Mouse (Mus musculus) splenic B cell, adult 2 months (primary cell): ENCODE data around the gene Phldb3.

ENCODE experiments used
- DNase-seq: peaks from one replicate; pipeline ENCODE4 v3.0.0-alpha.2; 2011; ENCODE audit warnings: low read depth, low spot score
- H3K27me3 ChIP-seq: 2 replicates; pipeline ENCODE4 v1.6.1; 2012; ENCODE audit warnings: mild to moderate bottlenecking, low read length, moderate library complexity, mixed read lengths; ENCODE audit not compliant: control insufficient read depth, poor library complexity, insufficient read depth, severe bottlenecking
- H3K36me3 ChIP-seq: 2 replicates; pipeline ENCODE4 v1.6.1; 2012; ENCODE audit warnings: mild to moderate bottlenecking, low read length, moderate library complexity, mixed read lengths; ENCODE audit not compliant: control insufficient read depth, poor library complexity, insufficient read depth, severe bottlenecking

The Phldb3 gene

DNA sequence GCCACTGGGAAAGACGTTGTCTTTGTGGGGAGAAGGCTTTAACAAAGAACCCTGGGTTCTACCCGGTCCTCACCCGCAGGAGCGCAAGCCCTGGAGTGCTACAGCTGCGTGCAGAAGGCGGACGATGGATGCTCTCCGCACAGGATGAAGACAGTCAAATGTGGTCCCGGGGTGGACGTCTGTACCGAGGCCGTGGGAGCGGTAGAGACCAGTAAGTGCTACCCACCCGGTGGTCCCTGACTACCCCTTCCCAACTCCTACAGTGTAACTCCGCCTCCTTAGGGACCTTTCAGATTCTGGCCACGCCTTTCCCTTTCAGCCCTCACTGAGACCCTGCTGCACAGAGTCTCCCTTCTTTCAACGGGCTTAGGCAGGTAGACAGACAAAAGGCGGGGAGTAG, 26.5 kb downstream of the Phldb3 start:
- no peaks in the 10 kb centered on the region for H3K27me3 ChIP-seq

DNA sequence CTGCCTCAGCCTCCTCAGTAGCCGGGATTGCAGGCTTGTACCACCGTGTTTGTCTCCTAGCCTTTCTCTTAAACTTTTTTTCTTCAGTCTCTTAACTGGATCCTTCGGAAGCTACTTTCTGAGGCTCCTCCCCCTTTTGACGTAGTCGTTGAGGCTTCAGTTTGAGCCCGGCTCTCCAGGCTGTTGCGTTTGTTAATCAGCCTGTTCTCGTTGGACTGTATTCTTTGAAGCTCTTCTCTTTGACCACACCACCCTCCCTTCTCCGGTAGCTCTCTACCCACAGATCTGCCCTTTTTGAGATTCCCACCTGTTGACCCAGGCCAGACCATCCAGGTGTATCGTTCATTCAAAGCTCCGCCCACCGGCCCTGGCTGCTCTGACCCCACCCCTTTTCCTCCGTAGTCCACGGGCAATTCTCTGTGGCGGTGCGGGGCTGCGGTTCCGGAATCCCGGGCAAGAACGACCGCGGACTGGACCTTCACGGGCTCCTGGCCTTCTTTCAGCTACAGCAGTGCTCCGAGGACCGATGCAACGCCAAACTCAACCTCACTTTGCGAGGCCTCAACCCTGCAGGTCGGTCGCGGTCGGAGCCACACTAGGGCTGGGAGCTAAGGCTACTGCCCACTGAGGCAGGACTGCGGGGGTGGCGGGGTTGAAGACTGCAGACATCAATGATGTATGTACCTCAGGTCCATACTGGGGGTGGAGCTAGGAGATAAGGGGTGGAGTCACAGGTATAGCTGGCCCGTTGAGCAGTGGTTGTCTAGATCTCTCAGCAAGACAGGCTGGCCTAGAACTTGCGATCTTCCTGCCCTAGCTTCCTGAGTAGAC, 27.7 kb downstream of the Phldb3 start:
- Histone ChIP-seq H3K36me3 (no peaks in the 10 kb centered on the region), H3K27me3 (no peaks in the 10 kb centered on the region)
- peak; percentile 68 for DNase-seq

More for the DNA sequence above, 26.5 kb downstream of the Phldb3 start:
- no peaks in the 10 kb centered on the region for H3K36me3 ChIP-seq
- DNase-seq: no peak

DNA sequence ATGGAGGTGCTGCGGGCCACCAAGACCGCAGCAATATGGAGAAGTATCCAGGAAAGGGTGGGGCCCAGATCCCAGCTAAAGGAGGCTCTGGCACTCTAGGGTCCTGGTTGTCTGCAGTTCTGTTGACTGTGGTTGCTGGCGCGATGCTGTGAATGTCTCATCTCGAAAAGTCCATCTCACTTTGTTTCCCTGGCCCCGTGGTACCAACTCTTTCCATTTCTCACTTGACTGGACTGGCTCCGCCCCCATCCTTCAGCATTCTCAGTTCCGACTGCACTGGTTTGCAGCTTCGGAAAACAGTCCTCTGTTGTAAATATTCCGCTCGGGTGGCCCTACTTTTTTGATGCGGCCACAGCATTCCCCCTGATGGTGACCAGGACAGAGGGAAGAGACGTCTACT, 29.9 kb downstream of the Phldb3 start:
- H3K27me3 ChIP-seq: no peaks in the 10 kb centered on the region
- DNase-seq: no peak
- H3K36me3 ChIP-seq: no peaks in the 10 kb centered on the region

DNA sequence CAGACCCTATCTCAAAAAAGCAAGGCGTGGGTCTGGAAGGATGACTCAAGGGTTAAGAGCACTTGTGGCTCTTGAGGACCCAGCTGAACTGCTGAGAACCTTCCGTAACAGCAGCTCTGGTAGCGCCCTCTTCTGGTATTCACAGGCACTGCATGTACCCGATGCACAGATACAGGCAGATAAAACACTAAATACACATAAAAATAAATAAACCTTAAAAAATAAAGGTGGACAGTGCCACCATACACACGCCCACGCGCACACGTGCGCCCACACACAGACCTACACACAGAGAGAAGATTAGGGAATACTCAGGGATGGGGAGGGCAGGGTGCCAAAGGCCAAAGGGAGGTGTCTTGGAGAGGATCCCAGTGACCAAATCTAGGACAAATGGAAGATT, 31.9 kb downstream of the Phldb3 start:
- DNase-seq: peak; percentile 87
- H3K36me3 ChIP-seq: no peaks in the 10 kb centered on the region

DNA sequence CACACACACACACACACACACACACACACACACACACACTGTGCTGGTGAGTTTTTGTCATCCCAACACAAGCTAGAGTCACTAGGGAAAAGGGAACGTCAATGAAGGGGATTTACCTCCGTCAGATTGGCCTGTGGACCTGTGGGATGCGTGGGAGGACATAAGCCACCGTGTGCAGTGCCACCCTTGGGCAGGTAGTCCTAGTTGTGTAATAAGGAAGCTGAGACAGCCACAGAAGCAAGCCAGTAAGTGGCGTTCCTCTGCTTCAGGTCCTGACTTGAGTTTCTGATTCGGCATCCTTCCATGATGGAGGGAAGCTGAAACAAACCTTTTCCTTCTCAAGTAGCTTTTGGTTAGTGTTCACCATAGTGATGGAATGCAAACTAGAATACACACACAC, 33.9 kb downstream of the Phldb3 start:
- no peaks in the 10 kb centered on the region for H3K36me3 ChIP-seq
- no peaks in the 10 kb centered on the region for H3K27me3 ChIP-seq
- DNase-seq: no peak

More for the DNA sequence above, 31.9 kb downstream of the Phldb3 start:
- no peaks in the 10 kb centered on the region for H3K27me3 ChIP-seq

DNA sequence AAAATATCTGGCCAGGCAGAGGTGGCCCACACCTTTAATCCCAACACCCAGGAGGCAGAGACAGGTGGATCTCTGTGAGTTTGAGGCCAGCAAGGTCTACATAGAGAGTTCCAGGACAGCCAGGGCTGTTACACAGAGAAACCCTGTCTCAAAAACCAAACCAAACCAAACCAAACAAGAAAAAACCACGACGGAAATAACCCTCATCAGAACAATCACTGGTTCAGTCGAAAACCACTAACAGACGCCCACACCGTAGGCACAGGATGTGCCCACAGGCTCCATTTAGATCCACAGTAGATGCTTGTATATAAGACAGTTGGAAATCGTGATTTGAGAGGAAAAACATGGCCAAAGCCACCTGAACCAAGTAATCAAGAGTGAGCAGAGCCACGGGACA, 34.4 kb downstream of the Phldb3 start:
- DNase-seq: peak; percentile 36
- H3K36me3 ChIP-seq: no peaks in the 10 kb centered on the region
- H3K27me3 ChIP-seq: no peaks in the 10 kb centered on the region

DNA sequence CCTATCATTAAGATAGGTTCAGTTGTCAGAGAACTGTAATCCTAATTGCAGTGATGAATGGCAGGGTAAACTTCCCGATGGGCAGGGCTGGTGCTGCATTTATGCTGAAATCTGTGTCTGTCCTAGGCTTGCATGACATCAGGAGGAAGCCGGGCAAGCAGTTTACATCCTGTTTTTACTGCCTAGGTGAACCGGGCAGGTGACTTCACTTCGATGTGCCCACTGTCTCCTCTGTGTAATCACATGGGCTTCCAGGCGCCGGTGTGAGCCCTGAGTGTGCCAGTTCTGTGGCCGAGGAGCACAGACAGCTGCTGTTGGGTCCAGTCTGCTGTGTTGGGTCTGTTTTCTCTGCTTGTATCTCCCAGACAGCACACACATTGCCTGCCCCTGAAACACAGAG, 35.9 kb downstream of the Phldb3 start:
- peak; percentile 52 for DNase-seq
- H3K27me3 ChIP-seq: no peaks in the 10 kb centered on the region
- H3K36me3 ChIP-seq: no peaks in the 10 kb centered on the region

DNA sequence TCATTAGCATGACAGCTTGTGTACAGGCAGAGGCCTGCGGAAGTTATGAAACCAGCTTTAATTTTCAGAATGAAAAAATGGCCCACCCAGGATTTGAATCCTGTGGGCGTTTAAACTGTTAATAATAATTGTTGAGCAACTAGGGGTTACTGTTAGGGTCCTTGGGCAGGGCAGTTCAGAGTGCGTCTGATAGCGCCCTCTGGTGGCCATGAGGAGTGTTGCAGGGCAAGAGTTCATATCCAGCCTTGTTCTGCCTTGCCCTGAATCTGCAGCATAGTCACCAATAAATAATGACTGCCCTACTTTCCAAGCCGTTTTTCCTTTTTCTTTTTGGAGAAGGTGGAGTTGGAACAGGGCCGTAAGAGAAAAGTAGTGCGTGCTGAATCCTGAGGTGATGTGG, 43.1 kb downstream of the Phldb3 start:
- DNase-seq: peak; percentile 84
- Histone ChIP-seq H3K27me3 (no peaks in the 10 kb centered on the region), H3K36me3 (no peaks in the 10 kb centered on the region)

DNA sequence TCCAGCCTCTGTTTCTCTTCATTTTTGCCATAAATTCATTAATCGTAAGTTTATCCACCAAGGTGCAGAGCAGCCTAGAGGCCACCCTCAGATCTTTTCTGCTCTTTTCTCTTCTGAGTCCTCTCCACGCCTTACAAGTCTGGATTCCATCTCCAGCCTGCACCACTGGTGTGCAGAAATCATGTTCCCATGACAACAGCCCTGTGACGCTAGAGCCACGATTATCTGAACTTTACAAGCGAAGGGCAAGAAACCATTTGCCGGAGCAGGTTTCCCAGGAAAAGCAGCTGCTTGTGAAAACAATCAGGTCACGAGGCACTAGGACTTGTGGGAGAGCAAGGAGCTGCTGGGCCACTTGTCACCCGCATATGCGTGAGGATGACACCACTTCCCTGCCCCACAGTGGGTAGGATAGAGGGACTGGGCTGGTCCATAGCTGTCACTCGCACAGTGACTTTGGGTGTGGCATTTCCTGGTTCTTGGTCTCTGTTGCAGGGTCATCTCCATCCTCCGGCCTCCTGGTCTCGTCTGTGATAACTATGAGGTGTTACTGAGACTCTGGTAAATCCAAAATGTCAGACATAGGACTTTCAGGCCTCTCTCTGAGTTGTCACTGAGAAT, 49.3 kb downstream of the Phldb3 start:
- H3K36me3 ChIP-seq: no peaks in the 10 kb centered on the region
- no peaks in the 10 kb centered on the region for H3K27me3 ChIP-seq
- no peak for DNase-seq

DNA sequence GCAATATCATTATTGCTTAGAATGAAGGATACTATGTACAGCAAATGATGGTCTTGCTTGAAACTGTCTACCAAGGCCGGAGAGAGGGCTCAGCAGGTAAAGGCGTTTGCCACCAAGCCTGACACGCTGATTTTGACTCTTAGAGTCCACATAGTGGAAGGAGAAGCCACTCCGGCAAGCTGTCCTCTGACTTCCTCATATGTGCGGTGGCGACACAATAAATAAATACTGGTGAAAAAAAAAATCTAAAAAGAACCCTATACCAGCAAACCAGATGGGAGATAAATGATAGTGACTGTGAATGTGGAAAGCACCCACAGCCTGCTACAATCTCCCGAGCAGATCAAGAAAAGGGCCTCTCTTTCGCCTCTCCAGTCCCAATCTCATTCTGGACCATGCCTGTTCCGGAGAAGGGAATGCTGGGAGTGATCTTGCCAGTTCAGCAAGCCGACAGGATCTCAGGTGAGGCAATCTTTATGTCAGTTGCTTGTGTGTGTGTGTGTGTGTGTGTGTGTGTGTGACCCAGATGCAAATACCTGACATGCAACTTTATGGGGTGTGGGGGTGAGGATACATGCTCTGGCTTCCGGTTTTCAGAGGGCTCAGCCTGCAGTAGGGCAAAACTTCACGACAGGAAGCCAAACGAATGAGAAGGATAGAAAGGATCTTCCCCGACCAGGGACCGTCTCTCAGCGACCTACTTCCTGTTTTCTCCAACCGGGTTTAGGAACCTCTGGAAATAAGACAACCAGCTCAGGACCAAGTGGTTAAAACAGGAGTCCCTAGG, 50.7 kb downstream of the Phldb3 start:
- no peaks in the 10 kb centered on the region for H3K27me3 ChIP-seq
- H3K36me3 ChIP-seq: no peaks in the 10 kb centered on the region
- peak; percentile 44 for DNase-seq

DNA sequence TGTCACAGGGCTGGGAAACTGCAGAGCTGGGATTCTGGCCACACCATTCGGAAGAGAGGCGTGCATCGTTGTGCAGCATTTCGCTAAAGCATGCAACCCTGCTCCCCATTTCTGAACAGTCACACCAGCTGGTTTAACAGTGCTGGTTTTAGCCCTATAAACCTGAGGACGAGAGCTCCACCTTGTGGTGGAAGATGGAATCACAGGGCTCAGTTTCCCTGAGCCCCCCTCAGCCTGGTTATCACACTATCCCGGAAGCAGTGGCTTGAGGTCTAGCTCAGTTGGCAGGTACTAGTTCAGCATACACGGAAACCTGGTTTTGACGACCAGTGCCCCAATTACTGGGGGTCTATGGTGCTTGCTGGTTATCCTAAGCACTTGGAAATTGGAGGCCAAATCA, 52.0 kb downstream of the Phldb3 start:
- DNase-seq: peak; percentile 90

DNA sequence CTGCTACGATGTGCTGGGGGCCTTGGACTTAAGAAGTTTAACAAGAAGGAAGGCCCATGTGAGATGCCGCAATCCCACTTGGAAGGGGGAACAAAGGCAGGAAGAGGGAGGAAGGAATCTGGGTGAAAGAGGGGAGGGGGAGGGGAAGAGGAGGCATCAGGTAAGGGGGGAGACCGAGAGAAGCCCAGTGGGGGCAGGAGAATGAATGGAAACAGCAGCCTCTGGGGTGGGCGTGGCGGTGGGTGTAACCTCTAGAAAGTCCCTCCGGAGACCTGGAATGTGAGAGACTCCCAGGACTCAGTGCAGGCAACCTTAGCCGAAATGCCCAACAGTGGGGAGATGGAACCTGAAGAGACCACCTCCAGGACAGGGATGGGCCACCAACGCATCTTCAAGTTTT, 53.7 kb downstream of the Phldb3 start:
- no peaks in the 10 kb centered on the region for H3K36me3 ChIP-seq
- no peak for DNase-seq
- H3K27me3 ChIP-seq: no peaks in the 10 kb centered on the region

More for the DNA sequence above, 52.0 kb downstream of the Phldb3 start:
- H3K36me3 ChIP-seq: no peaks in the 10 kb centered on the region
- no peaks in the 10 kb centered on the region for H3K27me3 ChIP-seq

DNA sequence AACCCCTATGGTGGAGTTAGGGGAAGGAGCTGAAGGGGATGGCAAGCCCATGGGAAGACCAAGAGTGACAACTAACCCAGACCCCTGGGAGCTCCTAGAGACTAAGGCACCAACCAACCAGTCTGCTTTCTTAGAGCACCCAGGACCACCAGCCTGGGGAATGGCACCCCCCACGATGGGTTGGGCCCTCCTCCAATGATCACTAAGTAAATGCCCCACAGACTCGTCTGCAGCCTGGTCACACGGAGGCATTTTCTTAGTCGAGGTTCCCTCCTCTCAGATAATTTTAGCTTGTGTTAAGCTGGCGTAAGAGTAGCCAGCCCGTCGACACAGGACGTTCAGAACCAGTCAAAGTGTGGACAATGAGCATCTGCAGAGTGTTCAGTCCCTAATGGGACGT, 54.4 kb downstream of the Phldb3 start:
- DNase-seq: no peak
- no peaks in the 10 kb centered on the region for H3K36me3 ChIP-seq
- no peaks in the 10 kb centered on the region for H3K27me3 ChIP-seq

DNA sequence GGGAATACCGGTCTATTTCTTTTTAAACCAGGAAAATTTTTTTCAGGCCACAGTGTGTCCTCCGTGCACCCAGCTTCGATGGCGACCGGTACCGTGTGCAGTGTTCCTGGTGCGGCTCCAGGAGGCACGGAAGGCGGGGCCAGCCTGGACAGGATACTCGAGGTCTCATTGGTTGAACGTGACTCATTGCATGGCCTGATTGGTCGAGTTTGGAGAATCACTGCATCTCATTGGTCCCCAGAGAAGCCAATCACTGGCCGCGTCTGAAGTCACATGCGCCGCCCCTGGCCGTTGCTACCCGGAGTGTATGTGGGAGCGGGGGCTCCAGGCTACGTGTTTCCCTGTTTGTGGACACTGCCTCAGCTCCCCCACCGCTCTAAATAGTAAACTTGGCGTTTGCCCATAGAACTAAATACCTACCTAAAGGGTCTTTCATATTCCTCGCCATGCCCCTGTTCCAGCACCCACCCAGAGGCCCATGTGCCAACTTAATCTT, 61.4 kb downstream of the Phldb3 start:
- Histone ChIP-seq H3K36me3 (no peaks in the 10 kb centered on the region), H3K27me3 (no peaks in the 10 kb centered on the region)
- DNase-seq: no peak

DNA sequence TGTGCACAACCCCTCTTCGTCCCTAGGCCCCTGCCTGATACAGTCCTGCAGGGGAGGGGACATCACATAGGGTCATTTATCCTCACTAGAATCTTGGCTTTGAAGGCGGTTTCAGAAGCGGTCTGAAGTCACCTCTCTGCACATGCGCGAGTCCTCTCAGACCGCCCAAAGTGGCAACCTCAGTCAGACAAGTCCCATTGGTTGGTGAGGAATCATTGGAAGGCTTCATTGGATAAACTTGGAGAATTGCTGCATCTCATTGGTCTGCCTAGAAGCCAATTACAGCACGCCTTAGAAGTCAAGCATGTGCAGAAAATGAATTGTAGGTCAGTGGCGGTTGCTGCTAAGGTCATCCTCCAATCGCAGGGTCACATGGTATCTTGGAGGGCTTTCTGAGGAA, 66.0 kb downstream of the Phldb3 start, which contains the start of gene Tex101:
Gene Tex101 (minus strand): TSS at position 101 of the 400 bp plus-strand sequence.
- Histone ChIP-seq H3K36me3 (no peaks in the 10 kb centered on the region), H3K27me3 (no peaks in the 10 kb centered on the region)
- DNase-seq: no peak
